Comparison of ENCODE assay signal across 9 mouse cellular contexts in the genomic region with DNA sequence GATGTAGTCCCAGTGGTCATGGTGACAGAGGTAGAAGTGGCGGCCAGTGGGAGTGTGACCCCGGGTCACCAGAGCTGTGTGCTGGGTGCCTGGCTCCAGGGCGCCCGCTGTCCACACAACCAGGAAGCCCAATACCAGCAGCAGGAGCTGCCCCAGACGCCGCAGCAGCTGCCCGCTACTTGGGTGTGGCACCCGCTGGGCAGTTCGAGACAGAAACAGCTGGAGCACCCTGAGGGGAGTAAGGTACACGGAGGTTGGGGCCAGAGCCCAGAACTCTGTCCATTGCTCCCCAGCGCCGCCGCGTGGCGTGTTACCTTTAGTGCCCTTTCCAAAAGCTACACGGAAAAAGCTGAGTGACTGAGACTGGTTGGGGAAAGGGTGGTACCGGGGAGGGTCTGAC. TPM values are rescaled to one million over a fixed set of nuclear protein-coding genes. Genes with fewer than 3 reads are reported as not detected.
DNase-seq lines count a peak whose midpoint lies in the region; ATAC-seq and TF ChIP-seq lines count a peak whose summit lies in the region.
"Had no signal": no experiment of that assay in that cellular context is flagged by ENCODE, and none has a peak within 500 bp of the region (broad histone marks: within the 10 kb centered on the region; RNA-seq: fewer than 3 reads in every experiment).

No protein-coding gene starts in this region.

- no peak overlapping the region for H3K9ac ChIP-seq in hindbrain, embryonic 14.5 days
- H3K9ac ChIP-seq in heart, embryonic 15.5 days = no peak overlapping the region
- no peak overlapping the region for H3K9ac ChIP-seq in liver, embryonic 12.5 days
- H3K9ac ChIP-seq: neural tube, embryonic 12.5 days had no signal

- TF ChIP-seq POLR2A in spleen, adult 2 months (IDR thresholded peaks at IDR 0.05; ENCODE audit: low read depth, low read length) = no peak

- H3K9me3 ChIP-seq in hindbrain, embryonic 10.5 days = no peaks in the 10 kb centered on the region
- no peaks in the 10 kb centered on the region for H3K9me3 ChIP-seq in hindbrain, embryonic 14.5 days (ENCODE audit: control insufficient read depth, low read length)
- no peaks in the 10 kb centered on the region for H3K9me3 ChIP-seq in heart, embryonic 15.5 days (replicated peaks)
- H3K9me3 ChIP-seq in liver, embryonic 12.5 days (replicated peaks) = no peaks in the 10 kb centered on the region
- H3K9me3 ChIP-seq: neural tube, embryonic 12.5 days had no signal

- peak overlapping the region; percentile 23; the same call in 1 of the 2 replicates for H3K27ac ChIP-seq in hindbrain, embryonic 10.5 days
- no peak overlapping the region for H3K27ac ChIP-seq in hindbrain, embryonic 14.5 days
- H3K27ac ChIP-seq in heart, embryonic 15.5 days = no peak overlapping the region
- H3K27ac ChIP-seq in liver, embryonic 12.5 days = no peak overlapping the region
- H3K27ac ChIP-seq in spleen, adult 2 months (ENCODE audit: insufficient read depth, low read length) = no peak overlapping the region
- H3K27ac ChIP-seq: neural tube, embryonic 12.5 days had no signal

- 25% methylated on average over 17 of the region's 17 CpGs for WGBS in hindbrain, embryonic 10.5 days
- WGBS in hindbrain, embryonic 14.5 days = 35% methylated on average over 17 of the region's 17 CpGs
- WGBS in heart, embryonic 15.5 days = 17% methylated on average over 17 of the region's 17 CpGs
- WGBS in liver, embryonic 12.5 days (ENCODE audit: insufficient replicate concordance) = 18% methylated on average over 17 of the region's 17 CpGs
- WGBS in spleen, adult 2 months = 26% methylated on average over 17 of the region's 17 CpGs

- H3K4me3 ChIP-seq in hindbrain, embryonic 10.5 days = peak overlapping the region; percentile 23; the same call in 1 of the 2 replicates
- H3K4me3 ChIP-seq in hindbrain, embryonic 14.5 days (replicated peaks; ENCODE audit: low read length) = no peak overlapping the region
- H3K4me3 ChIP-seq in heart, embryonic 15.5 days = peak overlapping the region; percentile 10; the same call in 1 of the 2 replicates
- no peak overlapping the region for H3K4me3 ChIP-seq in liver, embryonic 12.5 days
- H3K4me3 ChIP-seq in spleen, adult 2 months (ENCODE audit: extremely low read depth, insufficient read depth, insufficient read length) = no peak overlapping the region; the same call in 1 of the 2 replicates
- H3K4me3 ChIP-seq: neural tube, embryonic 12.5 days had no signal

- H3K4me2 ChIP-seq in hindbrain, embryonic 14.5 days (replicated peaks) = no peak overlapping the region
- peak overlapping the region; percentile 54 for H3K4me2 ChIP-seq in heart, embryonic 15.5 days
- H3K4me2 ChIP-seq in liver, embryonic 12.5 days = peak overlapping the region; percentile 51
- H3K4me2 ChIP-seq: neural tube, embryonic 12.5 days had no signal

- peaks cover 28% of the 10 kb centered on the region for H3K27me3 ChIP-seq in hindbrain, embryonic 10.5 days (ENCODE audit: insufficient read depth, poor library complexity, severe bottlenecking)
- no peaks in the 10 kb centered on the region for H3K27me3 ChIP-seq in hindbrain, embryonic 14.5 days (ENCODE audit: control insufficient read depth, insufficient read depth, low read length)
- peaks cover 11% of the 10 kb centered on the region for H3K27me3 ChIP-seq in heart, embryonic 15.5 days
- peaks cover 81% of the 10 kb centered on the region for H3K27me3 ChIP-seq in liver, embryonic 12.5 days (replicated peaks)
- H3K27me3 ChIP-seq in spleen, adult 2 months (ENCODE audit: control insufficient read depth, insufficient read depth, low read length) = no peaks in the 10 kb centered on the region
- H3K27me3 ChIP-seq: neural tube, embryonic 12.5 days had no signal

- no peak for DNase-seq in hindbrain, embryonic 10.5 days (ENCODE audit: low spot score)
- DNase-seq in hindbrain, embryonic 14.5 days (ENCODE audit: low spot score) = no peak
- DNase-seq in spleen, adult 2 months (ENCODE audit: low read depth in 1 of 2, low spot score in 2 of 2) = peak in 1 of 2 experiments; percentile 26
- no peak for DNase-seq in yolk sac, embryonic 10.5 days (ENCODE audit: low spot score)
- DNase-seq in layer of hippocampus, adult 9-10 months (ENCODE audit: low spot score) = no peak

- peak; percentile 30; the same call in 1 of the 2 replicates for TF ChIP-seq CTCF in spleen, adult 2 months (IDR thresholded peaks at IDR 0.05; ENCODE audit: extremely low read depth, insufficient read depth, insufficient read length, insufficient replicate concordance)

- peaks cover 14% of the 10 kb centered on the region for H3K4me1 ChIP-seq in hindbrain, embryonic 10.5 days (replicated peaks)
- H3K4me1 ChIP-seq in hindbrain, embryonic 14.5 days (replicated peaks; ENCODE audit: control insufficient read depth, insufficient read depth, low read length) = no peaks in the 10 kb centered on the region
- H3K4me1 ChIP-seq in heart, embryonic 15.5 days (replicated peaks) = peaks cover 19% of the 10 kb centered on the region
- peaks cover 13% of the 10 kb centered on the region for H3K4me1 ChIP-seq in liver, embryonic 12.5 days
- H3K4me1 ChIP-seq in spleen, adult 2 months (ENCODE audit: control insufficient read depth, insufficient read depth, insufficient read length) = peaks cover 4% of the 10 kb centered on the region; the same call in 1 of the 2 replicates

- H3K36me3 ChIP-seq in hindbrain, embryonic 10.5 days = no peaks in the 10 kb centered on the region
- H3K36me3 ChIP-seq in hindbrain, embryonic 14.5 days (replicated peaks; ENCODE audit: control insufficient read depth, insufficient read depth) = no peaks in the 10 kb centered on the region
- no peaks in the 10 kb centered on the region for H3K36me3 ChIP-seq in heart, embryonic 15.5 days
- H3K36me3 ChIP-seq in liver, embryonic 12.5 days = no peaks in the 10 kb centered on the region
- no peaks in the 10 kb centered on the region for H3K36me3 ChIP-seq in spleen, adult 2 months (ENCODE audit: control insufficient read depth, insufficient read depth, low read length)
- H3K36me3 ChIP-seq: neural tube, embryonic 12.5 days had no signal

- no peak for ATAC-seq in hindbrain, embryonic 14.5 days (ENCODE audit: low FRiP score)
- ATAC-seq in activated CD4-positive, CD25-positive, alpha-beta regulatory T cell, adult 4 months = peak; percentile 54
- no peak for ATAC-seq in heart, embryonic 15.5 days (replicated peaks; ENCODE audit: insufficient number of reproducible peaks, insufficient read depth, low FRiP score, low read depth)
- no peak for ATAC-seq in liver, embryonic 12.5 days

RNA-seq across cellular contexts. Expression of a gene that starts 8.3 kb away (rescaled TPM):
- 0.07 and 0.09 TPM in 2 replicates for polyA plus RNA-seq in hindbrain, embryonic 10.5 days (2016; fragmentation: Nextera tagmentation; extraction: Ambion mirVana)
- 0.23 and 0.50 TPM in 2 replicates for polyA plus RNA-seq in hindbrain, embryonic 14.5 days (2014; fragmentation: Nextera tagmentation; extraction: Ambion mirVana)
- under 1 TPM; 0.11 to 0.45 TPM for polyA plus RNA-seq in activated CD4-positive, CD25-positive, alpha-beta regulatory T cell, adult 4 months (2017; shearing (Covaris generic))
- polyA plus RNA-seq in heart, embryonic 15.5 days (2015; fragmentation: Nextera tagmentation; extraction: Ambion mirVana) = 0.05 and 0.10 TPM in 2 replicates
- polyA plus RNA-seq in liver, embryonic 12.5 days (2016; fragmentation: Nextera tagmentation; extraction: Ambion mirVana) = 0.02 TPM in 1 of 2 replicates, not detected in the other
- 0.02 and 0.05 TPM in 2 replicates for polyA plus RNA-seq in spleen, adult 2 months (2012; rRNA removed)

RNA-seq across cellular contexts. Expression of a gene that starts 18.7 kb away (rescaled TPM):
- 3.9 and 4.6 TPM in 2 replicates for polyA plus RNA-seq in hindbrain, embryonic 10.5 days (2016; fragmentation: Nextera tagmentation; extraction: Ambion mirVana)
- 6.4 and 6.7 TPM in 2 replicates for polyA plus RNA-seq in hindbrain, embryonic 14.5 days (2014; fragmentation: Nextera tagmentation; extraction: Ambion mirVana)
- polyA plus RNA-seq in activated CD4-positive, CD25-positive, alpha-beta regulatory T cell, adult 4 months (2017; shearing (Covaris generic)) = 1 to 10 TPM; 6.1 to 7.8 TPM
- polyA plus RNA-seq in heart, embryonic 15.5 days (2015; fragmentation: Nextera tagmentation; extraction: Ambion mirVana) = 3.0 and 3.5 TPM in 2 replicates
- 1.9 and 2.1 TPM in 2 replicates for polyA plus RNA-seq in liver, embryonic 12.5 days (2016; fragmentation: Nextera tagmentation; extraction: Ambion mirVana)
- 6.0 and 6.1 TPM in 2 replicates for polyA plus RNA-seq in spleen, adult 2 months (2012; rRNA removed)

RNA-seq across cellular contexts. Expression of a gene that starts 28.1 kb away (rescaled TPM):
- polyA plus RNA-seq in hindbrain, embryonic 10.5 days (2016; fragmentation: Nextera tagmentation; extraction: Ambion mirVana) = 50.8 and 63.5 TPM in 2 replicates
- 32.8 and 37.3 TPM in 2 replicates for polyA plus RNA-seq in hindbrain, embryonic 14.5 days (2014; fragmentation: Nextera tagmentation; extraction: Ambion mirVana)
- 10 to 100 TPM; 44.6 to 48.7 TPM for polyA plus RNA-seq in activated CD4-positive, CD25-positive, alpha-beta regulatory T cell, adult 4 months (2017; shearing (Covaris generic))
- polyA plus RNA-seq in heart, embryonic 15.5 days (2015; fragmentation: Nextera tagmentation; extraction: Ambion mirVana) = 53.4 and 54.4 TPM in 2 replicates
- 38.9 and 44.0 TPM in 2 replicates for polyA plus RNA-seq in liver, embryonic 12.5 days (2016; fragmentation: Nextera tagmentation; extraction: Ambion mirVana)
- polyA plus RNA-seq in spleen, adult 2 months (2012; rRNA removed) = 5.5 and 5.6 TPM in 2 replicates

Comparison
In these comparisons a context has a peak if more than half of its experiments do, and no peak if none do; other contexts are left out.
1. H3K4me3 ChIP-seq: peak in hindbrain, embryonic 10.5 days (single experiment) and heart, embryonic 15.5 days (single experiment); none in hindbrain, embryonic 14.5 days (single experiment), liver, embryonic 12.5 days (single experiment) and spleen, adult 2 months (single experiment).